Mouse (Mus musculus): ENCODE data around the gene Prpf18.

DNA sequence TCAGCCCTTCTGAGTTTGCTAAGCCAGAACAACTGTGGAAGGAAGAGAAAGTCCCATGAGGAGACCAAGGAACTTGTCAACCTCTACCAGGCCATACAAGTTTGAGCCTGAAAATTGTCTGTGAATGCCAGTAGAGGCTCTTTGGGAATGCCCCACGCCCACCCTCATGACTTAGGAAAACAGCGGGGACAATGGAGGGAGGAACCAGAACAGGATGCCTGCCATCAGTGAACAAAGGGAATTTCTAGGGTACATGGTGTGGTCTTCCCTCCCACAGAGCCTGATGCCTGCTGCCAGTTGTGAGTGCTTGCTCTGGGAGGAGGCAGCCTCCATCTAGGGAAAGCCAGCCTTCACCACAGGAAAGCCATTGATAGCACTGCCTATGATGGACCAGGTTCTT lies 76.8 kb downstream of the Prpf18 start:
- TF ChIP-seq CTCF (IDR thresholded peaks at IDR 0.05; ENCODE audit: borderline replicate concordance, insufficient read depth, low read depth, low read length): no peak
- no peak for TF ChIP-seq POLR2A (IDR thresholded peaks at IDR 0.05; ENCODE audit: borderline replicate concordance, insufficient read depth, low read length)
